Mouse (Mus musculus) forebrain, embryonic 12.5 days (tissue): ENCODE data around the gene Tmem229b. TPM values are rescaled to one million over a fixed set of nuclear protein-coding genes. Genes with fewer than 3 reads are reported as not detected.
"Not testable (repeated sequence)": the region's sequence is repeated elsewhere in the genome, so short reads cannot be mapped to it uniquely, and the experiment has no call there.

ENCODE experiments used
- ATAC-seq: fragments of 200-750 bp; cut with Nextera tagmentation; 2 replicates; pipeline ENCODE4 v1.8.0; 2017; ENCODE audit warnings: moderate TSS enrichment; ENCODE audit not compliant: low FRiP score
- H3K27ac ChIP-seq: fragments of 300-500 bp; sonication (generic); 2 replicates; pipeline ENCODE4 v1.5.1; 2016; ENCODE audit warnings: mild to moderate bottlenecking
- H3K27me3 ChIP-seq: fragments of 300-500 bp; sonication (generic); 2 replicates; pipeline ENCODE4 v1.6.1; 2016; ENCODE audit warnings: mild to moderate bottlenecking
- H3K36me3 ChIP-seq: fragments of 300-500 bp; sonication (generic); replicated peaks from 2 replicates; pipeline ENCODE4 v1.6.1; 2016; ENCODE audit warnings: mild to moderate bottlenecking
- H3K4me1 ChIP-seq: fragments of 300-500 bp; sonication (generic); 2 replicates; pipeline ENCODE4 v1.6.1; 2016
- H3K4me2 ChIP-seq: fragments of 300-500 bp; sonication (generic); 2 replicates; pipeline ENCODE4 v1.6.1; 2016; ENCODE audit warnings: mild to moderate bottlenecking, moderate library complexity
- H3K4me3 ChIP-seq: fragments of 300-500 bp; sonication (generic); replicated peaks from 2 replicates; pipeline ENCODE4 v1.5.1; 2016; ENCODE audit warnings: mild to moderate bottlenecking
- H3K9ac ChIP-seq: fragments of 300-500 bp; sonication (generic); 2 replicates; pipeline ENCODE4 v1.6.1; 2016; ENCODE audit warnings: mild to moderate bottlenecking
- H3K9me3 ChIP-seq: fragments of 300-500 bp; sonication (generic); 2 replicates; pipeline ENCODE4 v1.6.1; 2016
- WGBS: fragments of 180-500 bp; shearing (Covaris S2); methylation state at CpG from one replicate; pipeline ENCODE4 v1.1.7; 2016; 5-methylcytosine and 5-hydroxymethylcytosine counted together
- polyA plus RNA-seq: library from polyadenylated mRNA; unstranded; fragments of >200 nt; fragmentation: Nextera tagmentation; extraction: Ambion mirVana; gene quantifications from 2 replicates; pipeline ENCODE4 v1.2.1, GENCODE M21; 2016

Gene Tmem229b
- polyA plus RNA-seq, 1 experiment from 2014 or later: 16.7 TPM

- no peaks in the 10 kb centered on the region for H3K27me3 ChIP-seq
- no peak overlapping the region for H3K27ac ChIP-seq
- ATAC-seq: no peak
- no peaks in the 10 kb centered on the region for H3K9me3 ChIP-seq
- no peak overlapping the region for H3K9ac ChIP-seq
- H3K36me3 ChIP-seq: no peaks in the 10 kb centered on the region
- no peaks in the 10 kb centered on the region for H3K4me1 ChIP-seq
- H3K4me2 ChIP-seq: no peak overlapping the region
- 76% methylated on average over 4 of the region's 4 CpGs for WGBS
- H3K4me3 ChIP-seq: no peak overlapping the region
These were observed 70.9 kb downstream of the Tmem229b start for GRCm38 (mm10) chr12:78936494-78936893.

GRCm38 (mm10) chr12:78929900-78930299 is 77.5 kb downstream of the Tmem229b start:
- no peaks in the 10 kb centered on the region for H3K27me3 ChIP-seq
- 85% methylated on average over 1 of the region's 1 CpGs for WGBS
- H3K36me3 ChIP-seq: no peaks in the 10 kb centered on the region
- H3K4me1 ChIP-seq: no peaks in the 10 kb centered on the region
- H3K4me3 ChIP-seq: no peak overlapping the region
- H3K27ac ChIP-seq: no peak overlapping the region
- H3K4me2 ChIP-seq: no peak overlapping the region
- H3K9ac ChIP-seq: no peak overlapping the region
- ATAC-seq: no peak
- no peaks in the 10 kb centered on the region for H3K9me3 ChIP-seq

GRCm38 (mm10) chr12:78927287-78927686 is 80.1 kb downstream of the Tmem229b start:
- Histone ChIP-seq H3K4me1 (no peaks in the 10 kb centered on the region), H3K9ac (no peak overlapping the region), H3K27ac (no peak overlapping the region), H3K36me3 (no peaks in the 10 kb centered on the region), H3K4me3 (no peak overlapping the region), H3K27me3 (no peaks in the 10 kb centered on the region), H3K4me2 (no peak overlapping the region), H3K9me3 (no peaks in the 10 kb centered on the region)
- WGBS: 83% methylated on average over 5 of the region's 5 CpGs
- no peak for ATAC-seq

- Histone ChIP-seq H3K27ac (no peak overlapping the region), H3K4me1 (0 out of 2 replicates have a peak, but pooled peaks cover 3% of the 10 kb centered on the region), H3K9ac (no peak overlapping the region), H3K4me2 (no peak overlapping the region), H3K9me3 (no peaks in the 10 kb centered on the region), H3K4me3 (no peak overlapping the region), H3K36me3 (no peaks in the 10 kb centered on the region), H3K27me3 (no peaks in the 10 kb centered on the region)
- ATAC-seq: no peak
- 90% methylated on average over 7 of the region's 7 CpGs for WGBS
These were observed 83.8 kb downstream of the Tmem229b start for GRCm38 (mm10) chr12:78923539-78924189.

- H3K27me3 ChIP-seq, H3K9ac ChIP-seq, H3K4me1 ChIP-seq, H3K27ac ChIP-seq, H3K4me2 ChIP-seq, ATAC-seq, H3K9me3 ChIP-seq, H3K36me3 ChIP-seq, H3K4me3 ChIP-seq: not testable (repeated sequence)
These were observed 84.5 kb downstream of the Tmem229b start for GRCm38 (mm10) chr12:78922977-78923376.

- no peak for ATAC-seq
- H3K4me1 ChIP-seq: 0 out of 2 replicates have a peak, but pooled peaks cover 7% of the 10 kb centered on the region
- no peak overlapping the region for H3K27ac ChIP-seq
- no peaks in the 10 kb centered on the region for H3K27me3 ChIP-seq
- H3K4me3 ChIP-seq: no peak overlapping the region
- H3K9ac ChIP-seq: no peak overlapping the region
- H3K9me3 ChIP-seq: no peaks in the 10 kb centered on the region
- no peak overlapping the region for H3K4me2 ChIP-seq
- no peaks in the 10 kb centered on the region for H3K36me3 ChIP-seq
- 86% methylated on average over 3 of the region's 3 CpGs for WGBS
These were observed 85.4 kb downstream of the Tmem229b start for GRCm38 (mm10) chr12:78922058-78922457.

- no peaks in the 10 kb centered on the region for H3K36me3 ChIP-seq
- 79% methylated on average over 4 of the region's 4 CpGs for WGBS
These were observed 86.0 kb downstream of the Tmem229b start for GRCm38 (mm10) chr12:78921421-78921820.

GRCm38 (mm10) chr12:78919079-78919712 is 88.2 kb downstream of the Tmem229b start:
- H3K27ac ChIP-seq: no peak overlapping the region
- 0 out of 2 replicates have a peak, but pooled peaks cover 7% of the 10 kb centered on the region for H3K4me1 ChIP-seq
- no peak overlapping the region for H3K4me2 ChIP-seq
- ATAC-seq: peak; percentile 74
- no peak overlapping the region for H3K9ac ChIP-seq
- WGBS: 35% methylated on average over 16 of the region's 16 CpGs
- no peaks in the 10 kb centered on the region for H3K36me3 ChIP-seq
- peaks cover 3% of the 10 kb centered on the region; the same call in 1 of the 2 replicates for H3K27me3 ChIP-seq
- H3K4me3 ChIP-seq: no peak overlapping the region
- no peaks in the 10 kb centered on the region for H3K9me3 ChIP-seq

More at GRCm38 (mm10) chr12:78921421-78921820, 86.0 kb downstream of the Tmem229b start:
- H3K27ac ChIP-seq: no peak overlapping the region
- no peak overlapping the region for H3K9ac ChIP-seq
- H3K27me3 ChIP-seq: no peaks in the 10 kb centered on the region
- H3K4me3 ChIP-seq: no peak overlapping the region
- no peak for ATAC-seq
- no peaks in the 10 kb centered on the region for H3K9me3 ChIP-seq
- H3K4me2 ChIP-seq: no peak overlapping the region
- 0 out of 2 replicates have a peak, but pooled peaks cover 7% of the 10 kb centered on the region for H3K4me1 ChIP-seq

- H3K36me3 ChIP-seq: no peaks in the 10 kb centered on the region
- no peak overlapping the region for H3K9ac ChIP-seq
- ATAC-seq: peak; percentile 80; the same call in 1 of the 2 replicates
- H3K27me3 ChIP-seq: peaks cover 10% of the 10 kb centered on the region
- H3K4me2 ChIP-seq: peak overlapping the region; percentile 35
- WGBS: 19% methylated on average over 11 of the region's 11 CpGs
- no peak overlapping the region for H3K4me3 ChIP-seq
- no peak overlapping the region for H3K27ac ChIP-seq
- H3K9me3 ChIP-seq: no peaks in the 10 kb centered on the region
- H3K4me1 ChIP-seq: 0 out of 2 replicates have a peak, but pooled peaks cover 7% of the 10 kb centered on the region
These were observed 89.0 kb downstream of the Tmem229b start for GRCm38 (mm10) chr12:78918227-78919078.

- 76% methylated on average over 3 of the region's 3 CpGs for WGBS
- Histone ChIP-seq H3K4me1 (peaks cover 15% of the 10 kb centered on the region), H3K9ac (no peak overlapping the region), H3K27ac (no peak overlapping the region), H3K4me3 (no peak overlapping the region), H3K36me3 (no peaks in the 10 kb centered on the region), H3K4me2 (no peak overlapping the region), H3K9me3 (no peaks in the 10 kb centered on the region), H3K27me3 (peaks cover 31% of the 10 kb centered on the region)
- no peak for ATAC-seq
These were observed 91.1 kb downstream of the Tmem229b start for GRCm38 (mm10) chr12:78916278-78916677.

- H3K4me2 ChIP-seq: no peak overlapping the region
- H3K27me3 ChIP-seq: peaks cover 38% of the 10 kb centered on the region
- H3K9me3 ChIP-seq: no peaks in the 10 kb centered on the region
- H3K36me3 ChIP-seq: no peaks in the 10 kb centered on the region
- WGBS: 88% methylated on average over 3 of the region's 3 CpGs
- peaks cover 19% of the 10 kb centered on the region for H3K4me1 ChIP-seq
- no peak overlapping the region for H3K9ac ChIP-seq
- no peak for ATAC-seq
- no peak overlapping the region for H3K4me3 ChIP-seq
- 0 out of 2 replicates have a peak overlapping the region, but pooled peaks have one; percentile 6 for H3K27ac ChIP-seq
These were observed 91.9 kb downstream of the Tmem229b start for GRCm38 (mm10) chr12:78915561-78915960.

GRCm38 (mm10) chr12:78914458-78914857 is 93.0 kb downstream of the Tmem229b start:
- WGBS: 85% methylated on average over 4 of the region's 4 CpGs
- Histone ChIP-seq H3K36me3 (no peaks in the 10 kb centered on the region), H3K4me3 (no peak overlapping the region), H3K9ac (no peak overlapping the region), H3K4me1 (peaks cover 19% of the 10 kb centered on the region), H3K9me3 (no peaks in the 10 kb centered on the region), H3K27ac (no peak overlapping the region), H3K27me3 (peaks cover 49% of the 10 kb centered on the region), H3K4me2 (no peak overlapping the region)
- ATAC-seq: no peak
